Mouse (Mus musculus) regulatory T cell (primary cell): ENCODE measurements around the gene Sytl3.

ENCODE experiments used
- in situ Hi-C: fragments of 300-600 bp; cut with MboI, MseI; formaldehyde crosslinking; loops from one replicate; pipeline ENCODE4 v1.15.1; 2025; ENCODE audit warnings: high pct_unique_total_duplicates

The Sytl3 gene

DNA sequence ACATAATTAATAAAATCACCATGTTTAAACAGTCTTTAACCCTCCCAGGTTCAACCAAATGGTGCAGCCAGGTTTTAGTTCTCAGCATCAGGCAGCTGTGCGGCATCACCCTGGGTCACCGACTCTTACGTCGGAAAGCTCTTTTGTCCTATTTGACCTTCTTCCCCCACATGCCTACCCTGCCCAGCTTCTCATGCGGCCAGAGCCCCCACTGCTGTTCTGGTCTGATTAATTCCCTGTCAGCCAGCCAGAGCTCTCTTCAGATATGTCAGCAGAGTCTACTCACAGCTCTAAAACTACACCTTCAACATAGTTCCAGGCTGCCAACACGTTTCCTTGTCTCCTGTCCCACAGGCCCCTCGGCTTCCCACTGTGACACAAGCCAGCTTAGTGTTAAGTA lies 88.6 kb downstream of the Sytl3 start:
- in situ Hi-C loops, result loop anchor here (25.0 kb wide), 1 partner anchor 1215 kb away; no protein-coding TSS in a partner anchor

DNA sequence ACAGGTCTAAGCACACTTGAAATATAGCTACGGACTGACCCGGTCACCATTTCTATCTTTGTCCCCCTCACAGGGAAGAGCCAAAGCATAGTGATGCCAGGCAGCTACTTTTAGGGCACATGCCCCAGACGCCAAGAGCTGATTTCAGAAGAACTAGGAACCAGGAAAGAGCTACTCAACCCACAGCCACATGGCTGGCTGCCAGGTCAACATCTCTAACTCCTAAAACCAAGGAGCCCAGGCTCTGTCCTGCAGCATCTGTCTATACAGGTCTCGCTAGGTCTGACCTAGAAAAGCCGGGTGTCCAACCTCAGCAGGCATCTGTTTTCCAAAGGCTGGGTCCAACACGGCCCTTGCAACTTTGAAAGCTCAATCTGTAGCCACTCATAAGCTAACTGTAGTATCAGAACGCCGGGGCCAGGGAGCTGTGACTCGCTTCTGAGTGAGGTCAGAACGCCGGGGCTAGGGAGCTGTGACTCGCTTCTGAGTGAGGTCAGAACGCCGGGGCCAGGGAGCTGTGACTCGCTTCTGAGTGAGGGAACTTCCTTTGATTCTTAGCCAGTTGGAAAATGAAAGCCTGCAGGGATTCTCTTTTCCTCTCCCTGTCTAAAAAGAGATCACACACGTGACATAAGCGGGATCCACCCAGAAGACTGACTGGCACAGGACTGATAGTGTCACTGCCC lies 90.0 kb downstream of the Sytl3 start:
- in situ Hi-C loops, result loop anchor here (25.0 kb wide), 1 partner anchor 1213 kb away; no protein-coding TSS in a partner anchor

DNA sequence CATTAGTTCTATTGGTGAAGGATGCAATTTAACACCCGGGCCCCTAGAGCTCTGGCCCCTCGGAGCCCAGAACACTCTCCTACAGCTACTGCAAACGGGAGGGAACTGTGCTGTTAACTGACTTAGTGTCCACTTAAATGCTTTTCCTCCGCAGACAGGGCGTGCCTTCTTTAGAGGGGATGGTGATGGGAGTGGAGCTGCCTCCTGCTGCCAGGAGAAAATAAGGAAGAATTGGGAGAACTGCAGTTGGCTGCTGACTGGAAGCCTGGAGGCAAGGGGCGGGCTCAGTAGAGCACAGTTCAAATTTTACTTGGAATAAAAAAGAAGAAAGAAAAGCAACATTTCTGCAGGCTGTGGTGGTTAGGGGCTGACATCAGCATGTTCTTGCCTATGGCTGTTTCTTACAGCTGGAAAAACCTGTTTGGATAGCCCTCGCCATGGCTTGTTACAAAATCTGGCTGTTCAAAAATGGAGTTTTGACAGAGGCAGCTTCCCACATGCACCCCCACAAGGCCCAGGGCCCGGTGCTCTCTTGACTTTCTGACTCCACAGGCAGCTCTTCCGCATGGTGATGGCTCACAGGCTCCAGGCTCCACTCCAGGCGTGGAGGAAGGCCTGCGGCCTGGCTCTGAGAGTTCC lies 92.4 kb downstream of the Sytl3 start:
- in situ Hi-C loops, result no loop called here

DNA sequence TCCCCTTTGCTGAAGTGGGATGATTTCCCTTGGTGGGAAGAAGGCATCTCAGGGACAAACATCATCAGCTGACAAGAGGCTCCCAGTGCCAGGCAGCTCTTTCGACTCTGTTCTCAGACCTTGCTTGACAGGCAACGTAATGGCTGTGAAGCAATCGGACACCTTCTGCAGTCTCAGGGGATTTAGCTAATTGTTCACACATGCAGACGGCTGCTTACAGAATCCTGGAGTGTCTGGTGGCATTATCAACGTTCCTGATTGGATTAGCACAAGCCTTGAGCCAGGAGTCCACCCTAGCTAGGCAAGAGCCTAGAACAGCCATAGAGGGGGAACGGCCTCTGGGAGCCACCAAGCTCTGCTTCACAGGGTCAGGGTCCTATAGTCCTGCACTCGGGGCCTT lies 93.5 kb downstream of the Sytl3 start:
- in situ Hi-C loops, result no loop called here

DNA sequence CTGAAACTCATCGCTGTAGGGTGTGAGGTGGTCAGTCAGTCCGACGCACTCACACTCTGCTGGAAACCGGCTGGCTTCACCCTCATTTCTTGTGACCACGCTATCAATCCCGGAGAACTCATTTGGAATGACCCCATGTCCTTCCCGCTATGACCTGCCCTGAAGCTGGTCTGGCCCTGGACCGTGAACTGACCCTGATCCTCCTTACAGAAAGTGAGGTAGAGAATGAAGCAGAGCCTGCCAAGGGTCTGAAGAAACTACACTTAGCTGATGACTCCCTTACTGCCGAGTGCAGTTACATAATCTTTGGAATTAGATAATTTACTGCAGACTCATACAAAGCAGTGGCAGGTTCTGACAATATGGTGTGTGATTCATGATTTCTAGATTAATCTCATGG lies 96.3 kb downstream of the Sytl3 start:
- in situ Hi-C loops, result no loop called here

DNA sequence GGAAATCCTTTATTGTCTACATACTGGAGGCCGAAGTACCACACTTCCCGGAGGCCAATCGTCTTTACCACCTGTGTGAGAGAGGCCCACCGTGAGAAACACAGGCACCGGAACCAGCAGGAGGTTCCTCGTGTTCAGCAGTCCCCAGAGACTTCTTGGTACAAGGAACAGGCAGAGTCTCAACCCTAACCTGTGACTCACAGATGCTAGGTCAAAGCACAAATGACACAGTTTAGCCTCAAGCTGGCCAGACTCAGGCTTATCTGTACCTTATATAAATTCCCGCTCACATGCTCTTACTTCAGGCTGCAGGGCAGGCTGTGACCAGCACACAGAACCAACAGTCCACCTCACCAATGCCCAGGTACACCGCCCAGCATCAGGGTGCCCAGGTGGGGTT lies 97.0 kb downstream of the Sytl3 start:
- in situ Hi-C loops, result no loop called here

DNA sequence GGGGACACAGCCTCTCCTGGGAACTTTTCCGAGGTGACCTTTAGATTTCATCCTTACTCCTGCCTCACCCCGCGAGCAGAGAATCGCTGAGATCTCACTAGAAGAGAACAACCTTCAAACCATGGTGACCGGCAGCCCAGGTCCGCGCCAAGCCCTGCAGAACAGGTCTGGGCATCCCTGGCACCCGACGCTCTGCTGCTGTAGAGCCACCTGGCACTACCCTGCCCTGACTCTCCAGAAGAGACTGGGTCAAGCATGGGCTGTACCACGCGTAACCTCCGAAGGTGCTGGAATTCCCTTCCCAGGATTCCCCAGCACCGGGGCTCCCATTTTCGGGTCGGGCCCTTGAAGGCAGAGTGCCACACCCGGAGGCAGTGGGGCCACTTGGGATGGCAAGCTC lies 99.0 kb downstream of the Sytl3 start:
- in situ Hi-C loops, result no loop called here

DNA sequence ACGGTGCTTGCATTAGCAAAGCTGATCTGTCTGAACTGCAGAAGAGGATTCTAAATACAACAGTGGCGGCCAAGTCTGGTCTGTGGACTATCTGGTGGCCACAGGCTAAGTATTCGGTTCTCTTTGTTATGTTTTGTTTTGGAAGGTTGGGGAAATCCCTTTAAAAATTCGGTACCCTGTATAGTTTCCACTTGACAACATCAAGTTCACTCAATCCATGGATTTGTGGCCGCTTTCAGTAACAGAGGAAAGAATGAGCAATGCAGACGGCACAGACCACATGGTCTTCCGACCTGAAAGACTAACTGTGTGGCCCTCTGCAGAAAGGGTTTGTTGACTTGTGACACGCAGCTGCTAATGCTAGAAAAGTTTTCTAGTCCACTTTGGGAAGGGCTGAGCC lies 100.0 kb downstream of the Sytl3 start:
- in situ Hi-C loops, result no loop called here

DNA sequence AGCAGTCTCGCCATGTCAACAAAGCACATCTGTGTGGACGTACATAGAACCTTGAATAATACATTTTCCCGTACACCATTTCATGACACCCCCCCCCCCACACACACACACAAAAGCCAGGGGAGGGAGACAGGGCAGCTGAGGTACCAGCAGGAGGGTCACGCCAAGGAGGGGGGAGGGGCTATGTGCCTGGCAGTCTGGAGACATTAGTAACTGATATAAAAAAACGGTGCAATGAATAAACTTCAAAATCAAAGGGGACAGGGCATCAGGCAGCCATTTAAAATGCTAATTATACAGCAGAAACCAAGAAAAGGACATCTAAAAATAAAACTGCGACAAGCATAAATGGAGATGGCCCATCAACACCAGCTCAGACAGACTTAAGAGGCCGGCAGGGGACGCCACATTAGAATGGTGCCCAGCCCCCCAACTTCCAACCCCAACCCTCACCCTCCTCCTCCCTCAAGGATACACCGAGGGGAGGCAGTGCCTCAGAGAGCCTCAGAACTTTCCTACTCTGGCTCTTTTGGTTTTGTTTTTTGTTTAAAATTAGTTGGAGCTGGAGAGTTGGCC lies 100.9 kb downstream of the Sytl3 start:
- in situ Hi-C loops, result no loop called here

DNA sequence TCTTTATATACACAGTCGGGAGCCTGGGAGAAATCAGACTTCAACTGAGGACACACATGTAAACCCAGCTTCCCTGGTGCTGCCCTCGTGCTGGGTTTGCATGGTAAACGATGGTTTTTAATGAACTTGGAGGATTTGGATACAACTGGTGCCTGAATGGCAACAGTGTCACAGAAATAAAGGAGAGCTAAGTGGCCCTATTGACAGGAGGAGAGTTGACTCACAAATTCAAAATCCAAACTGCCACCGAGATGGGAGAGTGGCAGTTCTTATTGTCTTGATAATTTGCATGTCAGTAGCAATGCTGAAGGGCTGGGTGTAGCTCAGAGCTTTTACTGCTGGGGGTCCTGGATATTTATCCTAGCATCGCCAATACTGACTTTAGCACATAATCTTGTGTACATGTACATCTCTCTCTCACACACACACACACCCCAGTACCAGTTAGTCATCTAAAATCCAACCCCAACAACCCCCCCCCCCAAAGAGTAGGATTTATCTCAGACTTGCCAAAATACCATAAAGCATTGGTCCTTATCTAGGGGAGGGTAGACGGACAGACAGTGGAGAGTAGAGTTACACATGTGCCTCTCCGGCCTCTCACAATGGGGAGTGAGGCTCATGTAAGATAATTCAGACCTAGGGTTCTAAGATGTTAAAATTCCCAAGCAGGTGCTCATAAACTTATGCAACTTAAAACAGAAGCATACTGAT lies 104.8 kb downstream of the Sytl3 start:
- in situ Hi-C loops, result no loop called here

DNA sequence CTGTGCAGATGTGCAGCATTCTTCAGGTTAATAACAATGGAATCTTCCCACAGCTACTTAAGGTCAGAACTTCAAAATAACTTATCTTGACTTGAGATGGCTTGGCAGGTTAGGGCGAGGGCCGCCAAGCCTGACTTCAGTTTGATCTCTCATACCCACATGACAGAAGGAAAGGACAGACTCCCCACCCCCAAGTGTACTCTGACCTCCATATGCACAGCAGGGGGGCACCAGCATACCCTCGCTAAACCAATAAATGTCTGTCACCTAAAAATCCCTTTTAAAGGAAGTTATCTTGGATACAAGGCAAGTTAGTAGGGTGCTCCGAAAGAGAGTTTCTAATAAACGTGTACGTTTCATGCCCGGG lies 105.3 kb downstream of the Sytl3 start:
- in situ Hi-C loops, result no loop called here

DNA sequence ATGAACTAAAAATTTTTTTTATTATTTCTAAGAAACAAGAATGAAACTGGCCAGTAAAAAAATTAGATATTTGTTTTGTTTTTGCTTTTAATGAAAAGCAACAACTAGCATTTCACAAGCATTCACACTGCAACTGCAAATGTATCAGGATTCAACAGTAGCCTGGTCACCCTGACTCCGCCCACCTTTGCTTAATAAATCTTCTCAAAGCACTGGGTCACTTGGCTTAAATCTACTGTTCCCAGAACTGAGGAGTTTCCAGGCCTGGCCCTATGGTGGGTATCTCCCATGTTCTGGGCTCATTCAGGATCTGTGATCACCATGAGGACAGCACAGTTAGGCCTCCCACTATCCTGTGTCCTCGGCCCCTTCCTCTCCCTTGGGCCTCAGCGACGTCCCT lies 105.8 kb downstream of the Sytl3 start:
- in situ Hi-C loops, result no loop called here

DNA sequence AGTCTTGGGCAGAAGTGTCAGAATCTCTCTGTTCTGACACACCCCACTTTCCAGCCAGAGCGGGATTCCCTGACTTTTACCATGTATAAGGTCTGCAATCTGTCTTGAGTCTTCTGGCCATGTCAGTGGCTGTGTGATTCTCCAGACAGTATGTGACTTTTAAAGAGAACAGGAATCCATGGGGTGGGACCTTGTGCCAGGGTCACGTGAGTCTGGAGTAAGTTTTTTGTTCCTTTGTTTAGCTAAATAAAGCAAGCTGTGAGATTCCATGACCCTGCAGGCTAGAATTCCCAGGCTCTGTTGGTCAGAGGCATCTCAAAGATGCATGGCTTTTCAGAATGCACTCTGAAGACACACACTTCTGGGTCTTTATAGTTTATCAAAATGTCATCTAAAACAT lies 107.0 kb downstream of the Sytl3 start:
- in situ Hi-C loops, result no loop called here

DNA sequence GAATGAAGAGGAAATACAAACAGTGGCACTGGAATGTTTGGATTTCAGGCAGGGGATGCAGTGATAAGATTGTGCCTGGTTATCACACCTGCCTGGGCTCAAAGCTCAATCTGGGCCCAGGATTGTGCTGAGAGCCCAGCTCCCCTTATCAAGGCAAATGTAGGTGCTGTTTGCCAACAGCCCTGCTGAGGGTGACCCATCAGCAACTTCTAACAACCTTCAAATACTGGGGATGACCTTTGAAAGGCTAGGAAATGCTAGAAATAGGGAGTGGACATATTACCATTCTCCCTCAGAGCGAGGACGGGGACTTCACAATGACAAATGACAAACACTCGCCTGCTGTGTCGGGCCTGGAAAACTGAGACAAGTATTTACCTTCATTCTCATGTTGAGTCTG lies 107.9 kb downstream of the Sytl3 start:
- in situ Hi-C loops, result no loop called here

DNA sequence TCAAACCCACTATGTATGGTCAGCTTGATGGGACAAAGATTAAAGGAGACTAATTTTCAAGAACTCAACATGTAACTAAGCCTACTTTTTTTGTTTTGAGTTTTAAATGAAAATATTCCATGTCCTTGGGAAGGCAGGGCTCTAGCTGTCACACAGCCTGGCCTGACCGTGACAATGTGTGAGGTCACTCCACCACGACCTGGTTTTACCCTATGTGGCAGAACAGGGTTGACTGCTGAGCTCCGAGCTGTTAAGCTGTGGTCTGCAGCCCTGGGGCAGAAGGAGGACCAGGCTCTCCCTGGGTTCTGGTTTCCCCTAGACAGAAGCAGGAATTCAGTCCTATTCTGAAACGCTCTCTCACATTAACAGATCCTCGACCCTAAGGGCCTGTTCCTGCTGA lies 108.9 kb downstream of the Sytl3 start:
- in situ Hi-C loops, result no loop called here

DNA sequence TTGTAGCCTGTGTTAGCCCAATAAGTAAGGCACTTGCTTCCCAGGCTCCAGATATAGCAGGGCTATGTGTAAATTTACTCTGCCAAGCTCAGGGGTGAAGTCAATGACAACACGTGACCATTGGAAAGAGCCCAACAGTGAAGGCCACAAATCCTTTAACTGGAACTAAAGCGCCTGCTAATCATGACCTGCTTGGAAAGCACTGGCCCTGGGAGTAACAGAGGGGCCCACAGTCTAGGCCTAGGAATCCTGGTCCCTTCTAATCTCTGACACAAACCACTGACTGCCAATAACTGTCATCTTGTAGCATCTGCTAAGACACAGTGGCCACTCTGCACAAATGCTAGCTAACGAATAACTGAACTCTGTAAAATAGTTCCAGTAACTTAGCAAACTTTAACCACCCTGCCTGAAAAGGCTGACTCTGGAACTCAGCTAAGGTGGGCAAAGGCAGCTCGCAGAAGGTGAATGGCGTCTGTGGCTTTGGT lies 109.5 kb downstream of the Sytl3 start:
- in situ Hi-C loops, result no loop called here

DNA sequence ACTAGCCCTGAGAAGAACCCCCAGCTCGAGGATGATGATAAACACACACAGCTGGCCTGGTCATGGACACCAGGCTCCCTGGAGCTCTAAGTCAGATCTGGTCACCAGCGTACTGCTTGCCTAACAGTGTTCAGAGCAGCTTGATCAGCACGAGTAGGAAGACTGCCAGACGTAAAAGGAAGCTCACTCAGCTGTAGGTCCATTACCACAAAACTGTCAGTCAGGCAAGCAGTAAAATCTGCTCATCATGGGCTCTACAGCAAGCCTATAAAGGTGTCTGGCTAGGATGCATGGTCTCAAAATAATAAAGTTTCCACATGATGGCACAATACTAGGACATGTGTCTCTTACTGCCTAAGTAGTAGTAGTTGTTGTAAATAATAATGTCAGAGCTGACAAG lies 110.7 kb downstream of the Sytl3 start:
- in situ Hi-C loops, result loop anchor here (10.0 kb wide), 1 partner anchor 115 kb away; no protein-coding TSS in a partner anchor

DNA sequence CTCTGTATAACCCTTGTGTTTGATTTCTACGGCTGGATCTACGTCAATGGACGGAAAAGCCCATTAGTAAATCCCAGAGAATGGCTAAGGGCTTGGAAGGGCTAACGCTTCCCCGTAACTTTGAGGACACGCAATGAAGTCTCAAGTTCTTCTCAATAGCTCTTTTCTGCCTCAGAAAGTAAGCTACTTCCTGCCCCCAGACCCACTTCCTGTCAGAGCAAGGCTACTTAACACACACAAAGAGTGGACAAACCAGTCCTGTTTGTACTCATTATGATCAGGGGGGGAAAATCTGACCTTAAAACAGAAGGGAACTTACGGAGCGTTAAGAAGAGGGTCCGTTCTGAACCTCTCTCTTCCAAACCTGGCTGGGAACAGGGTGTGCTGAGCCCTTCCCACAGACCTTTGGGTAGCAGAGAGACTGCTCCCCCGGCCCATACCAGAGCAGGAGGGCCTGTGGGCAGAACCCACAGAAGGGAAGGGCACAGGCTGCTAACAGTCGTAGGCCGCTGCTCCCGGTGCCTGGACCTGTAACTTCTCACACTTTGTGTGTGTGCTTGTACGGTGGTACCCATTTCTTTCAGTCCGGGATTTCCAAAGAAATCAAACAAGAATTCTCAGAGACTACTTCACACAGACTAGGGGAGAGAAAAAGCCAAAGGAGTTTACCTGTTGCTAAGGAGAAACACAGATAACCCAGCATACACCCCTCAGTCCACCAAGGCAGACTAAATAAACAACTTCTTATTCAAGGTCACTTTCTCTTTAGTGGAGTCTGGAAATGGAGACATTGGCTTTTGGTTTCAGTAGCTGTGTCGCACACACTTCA lies 113.0 kb downstream of the Sytl3 start:
- in situ Hi-C loops, result loop anchor here (10.0 kb wide), 1 partner anchor 113 kb away; no protein-coding TSS in a partner anchor

DNA sequence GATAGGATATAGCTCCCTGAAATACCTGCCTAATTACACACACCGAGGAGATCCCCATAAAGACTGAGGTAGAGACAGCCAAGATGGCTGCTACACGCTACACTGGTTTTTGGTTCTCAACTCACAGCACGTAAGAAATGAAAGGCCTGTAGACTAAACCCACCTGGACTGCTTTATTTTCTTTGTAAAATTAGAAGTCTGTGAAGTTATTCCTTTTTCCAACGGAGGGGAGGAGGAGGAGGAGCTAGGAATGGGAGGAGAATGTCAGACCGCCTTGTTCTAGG lies 113.5 kb downstream of the Sytl3 start:
- in situ Hi-C loops, result loop anchor here (10.0 kb wide), 1 partner anchor 112 kb away; no protein-coding TSS in a partner anchor

DNA sequence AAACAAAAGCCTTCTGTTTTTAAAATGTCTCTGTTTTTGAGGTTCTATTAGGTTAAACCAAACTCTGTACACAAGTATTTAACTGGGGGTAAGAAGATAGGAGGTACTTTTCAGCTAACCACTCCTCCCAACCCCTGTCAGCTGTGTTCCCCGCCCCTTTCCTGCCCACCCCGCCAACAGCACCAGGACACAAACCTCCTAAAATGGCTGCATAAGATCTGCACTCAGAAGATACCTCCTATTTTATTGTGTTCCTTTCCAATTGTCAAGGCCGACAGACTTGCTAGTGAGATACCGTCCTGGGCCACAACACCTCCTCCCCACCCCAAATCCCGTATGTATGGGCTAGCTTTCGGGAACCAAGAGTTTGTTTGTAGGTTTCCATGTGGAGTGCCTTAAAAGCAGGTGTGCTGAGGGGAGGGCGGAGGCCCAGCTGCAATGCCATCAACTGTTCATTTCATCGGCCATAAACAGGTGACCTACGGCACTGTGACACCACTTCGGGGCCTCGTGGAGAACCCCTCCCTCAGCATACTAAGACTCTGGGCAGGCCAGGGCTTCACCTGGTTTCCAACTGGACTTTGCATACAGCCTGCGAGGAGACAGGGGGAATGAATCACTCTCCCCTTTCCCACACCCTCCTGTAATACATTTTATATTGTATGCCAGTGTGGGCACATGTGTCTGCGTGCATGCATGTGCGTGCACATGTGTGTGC lies 114.5 kb downstream of the Sytl3 start:
- in situ Hi-C loops, result loop anchor here (10.0 kb wide), 1 partner anchor 111 kb away; no protein-coding TSS in a partner anchor

DNA sequence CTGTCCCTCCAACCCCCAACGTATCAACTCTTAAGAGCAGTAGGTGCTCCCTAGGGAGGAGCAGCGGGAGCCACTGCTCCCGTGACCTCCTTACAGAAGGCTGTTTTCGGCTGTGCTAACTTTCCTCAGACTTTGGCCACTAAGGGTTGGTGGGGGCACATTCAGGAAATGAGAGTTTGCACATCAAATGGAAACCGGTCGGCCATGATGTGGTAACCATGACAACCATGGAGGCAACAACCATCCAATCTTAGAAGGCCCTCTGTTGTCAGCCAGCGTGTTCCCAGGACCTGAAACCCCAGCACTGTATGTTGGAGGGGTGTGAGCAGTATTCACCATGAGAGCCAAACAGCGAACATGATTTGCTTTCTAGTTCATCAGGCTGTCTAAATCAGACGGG lies 116.3 kb downstream of the Sytl3 start:
- in situ Hi-C loops, result loop anchor here (10.0 kb wide), 1 partner anchor 110 kb away; no protein-coding TSS in a partner anchor
